Mouse (Mus musculus) myocyte (in vitro differentiated cells): ENCODE measurements around the gene Adprh. TPM values are rescaled to one million over a fixed set of nuclear protein-coding genes. Genes with fewer than 3 reads are reported as not detected.

Experiments used
- H3K27me3 ChIP-seq: one replicate; pipeline ENCODE4 v1.6.1; 2011; ENCODE audit not compliant: control insufficient read depth, insufficient read depth, insufficient read length
- H3K36me3 ChIP-seq: one replicate; pipeline ENCODE4 v1.6.1; 2011; ENCODE audit not compliant: control insufficient read depth, insufficient read depth
- H3K4me2 ChIP-seq: one replicate; pipeline ENCODE4 v1.6.1; 2011; ENCODE audit warnings: low read depth, control low read depth
- H3K4me3 ChIP-seq: one replicate; pipeline ENCODE4 v1.5.1; 2011; ENCODE audit warnings: mild to moderate bottlenecking, control low read depth, moderate library complexity
- H3K79me2 ChIP-seq: one replicate; pipeline ENCODE4 v1.6.1; 2011; ENCODE audit not compliant: control insufficient read depth, insufficient read depth
- H3ac ChIP-seq: one replicate; pipeline ENCODE4 v1.6.1; 2011; ENCODE audit not compliant: control insufficient read depth, insufficient read length
- CEBPB ChIP-seq: IDR thresholded peaks from 2 replicates; pipeline ENCODE4 v1.6.1; 2011; ENCODE audit warnings: mild to moderate bottlenecking, moderate library complexity; ENCODE audit not compliant: poor library complexity, insufficient read depth, severe bottlenecking
- E2F4 ChIP-seq: IDR thresholded peaks from one replicate; pipeline ENCODE4 v1.6.1; 2011; ENCODE audit warnings: mild to moderate bottlenecking, control low read depth, moderate library complexity; ENCODE audit not compliant: insufficient read depth
- MAX ChIP-seq: IDR thresholded peaks from one replicate; pipeline ENCODE4 v1.6.1; 2011; ENCODE audit warnings: low read depth, mild to moderate bottlenecking, control low read depth
- MYOD1 ChIP-seq, 3 experiments: IDR thresholded peaks; one replicate each; pipeline ENCODE4 v1.6.1; 2011; ENCODE audit warnings: control low read depth in 2 of 3, low read depth in 2 of 3, mild to moderate bottlenecking in 2 of 3, moderate library complexity in 1 of 3; ENCODE audit not compliant: insufficient read length in 2 of 3, control insufficient read depth in 1 of 3
- MYOG ChIP-seq, 3 experiments: IDR thresholded peaks; one replicate each; pipeline ENCODE4 v1.6.1; 2011; ENCODE audit warnings: control low read depth in 2 of 3, low read depth in 2 of 3, mild to moderate bottlenecking in 2 of 3; ENCODE audit not compliant: insufficient read length in 2 of 3, control insufficient read depth in 1 of 3, insufficient read depth in 1 of 3
- POLR2A ChIP-seq: IDR thresholded peaks from one replicate; pipeline ENCODE4 v1.6.1; 2011; ENCODE audit warnings: low read depth, mild to moderate bottlenecking, control low read depth, moderate library complexity; ENCODE audit not compliant: insufficient read length
- POLR2AphosphoS2 ChIP-seq: IDR thresholded peaks from one replicate; pipeline ENCODE4 v1.6.1; 2011; ENCODE audit warnings: low read depth, control low read depth; ENCODE audit not compliant: insufficient read length
- REST ChIP-seq: IDR thresholded peaks from one replicate; pipeline ENCODE4 v1.6.1; 2011; ENCODE audit warnings: mild to moderate bottlenecking, control low read depth, moderate library complexity; ENCODE audit not compliant: insufficient read depth, insufficient read length
- SRF ChIP-seq: IDR thresholded peaks from one replicate; pipeline ENCODE4 v1.6.1; 2011; ENCODE audit warnings: low read depth; ENCODE audit not compliant: control insufficient read depth, insufficient read length
- TCF12 ChIP-seq: IDR thresholded peaks from one replicate; pipeline ENCODE4 v1.6.1; 2011; ENCODE audit warnings: mild to moderate bottlenecking, control low read depth; ENCODE audit not compliant: poor library complexity, insufficient read depth, severe bottlenecking
- TCF3 ChIP-seq: IDR thresholded peaks from one replicate; pipeline ENCODE4 v1.6.1; 2011; ENCODE audit warnings: low read depth, control low read depth; ENCODE audit not compliant: insufficient read length
- USF1 ChIP-seq: IDR thresholded peaks from one replicate; pipeline ENCODE4 v1.6.1; 2011; ENCODE audit warnings: low read depth, mild to moderate bottlenecking, control low read depth, moderate library complexity
- polyA plus RNA-seq: library from polyadenylated mRNA; unstranded; fragments of >200 nt; fragmentation: generic; extraction: Trizol; gene quantifications from one replicate; pipeline ENCODE4 v1.2.1, GENCODE M21; 2012; ENCODE audit warnings: missing spikeins

Adprh gene
- polyA plus RNA-seq, 1 experiment, result 124 TPM

DNA sequence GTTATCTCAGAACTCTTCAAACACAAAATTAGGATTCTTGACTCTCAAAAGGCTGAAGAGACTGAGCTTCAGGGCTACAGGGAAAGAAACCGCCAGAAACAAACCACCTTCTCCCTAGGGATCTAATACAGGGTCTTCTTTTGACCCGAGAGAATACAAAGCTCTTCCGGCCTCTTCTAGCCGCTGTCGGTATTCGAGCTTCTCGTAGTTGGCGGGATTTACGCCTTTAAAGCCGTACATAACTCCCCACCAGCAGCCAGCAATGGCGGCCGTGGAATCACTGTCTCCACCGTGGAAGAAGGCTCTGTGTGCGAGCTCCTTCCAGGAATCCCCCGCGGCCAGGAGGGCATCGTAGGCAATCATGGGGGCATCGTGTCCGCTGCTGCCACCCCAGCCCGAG is 6.9 kb downstream of the Adprh start:
- Histone ChIP-seq H3K27me3 (no peaks in the 10 kb centered on the region), H3K36me3 (peaks cover 68% of the 10 kb centered on the region), H3K79me2 (peaks cover 1% of the 10 kb centered on the region), H3ac (no peak overlapping the region), H3K4me2 (no peak overlapping the region), H3K4me3 (no peak overlapping the region)
- TF ChIP-seq TCF3 (no peak), MAX (no peak), MYOG (IDR thresholded peaks at IDR 0.05; ENCODE audit: control insufficient read depth in 1 of 3, insufficient read depth in 1 of 3, insufficient read length in 2 of 3, low read depth in 2 of 3) (no peak), E2F4 (no peak)

DNA sequence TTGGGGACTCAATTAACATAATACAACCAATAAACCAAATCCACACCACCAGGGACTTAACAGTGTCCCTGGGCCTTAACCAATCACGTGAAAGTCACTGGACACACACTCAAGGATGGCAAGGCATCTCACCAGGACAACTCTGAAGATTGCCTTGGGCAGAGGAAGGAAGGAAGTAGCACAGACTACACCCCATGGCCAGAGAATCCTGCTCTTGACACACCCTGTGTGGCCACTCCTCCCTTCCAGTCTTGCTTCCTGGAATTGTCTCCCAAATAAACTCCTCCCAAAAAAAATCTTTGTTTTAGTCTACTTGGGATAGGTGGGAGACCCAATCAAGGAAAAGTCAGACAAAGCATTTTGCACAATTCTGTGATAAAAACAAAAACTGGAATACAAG is 7.5 kb downstream of the Adprh start:
- Histone ChIP-seq H3K36me3 (peaks cover 63% of the 10 kb centered on the region), H3K4me3 (no peak overlapping the region), H3ac (no peak overlapping the region), H3K27me3 (no peaks in the 10 kb centered on the region), H3K79me2 (no peaks in the 10 kb centered on the region), H3K4me2 (no peak overlapping the region)
- TF ChIP-seq MAX (no peak), REST (no peak), TCF12 (no peak), MYOG (IDR thresholded peaks at IDR 0.05; ENCODE audit: control insufficient read depth in 1 of 3, insufficient read depth in 1 of 3, insufficient read length in 2 of 3, low read depth in 2 of 3) (no peak), POLR2AphosphoS2 (no peak), MYOD1 (IDR thresholded peaks at IDR 0.05; ENCODE audit: control insufficient read depth in 1 of 3, insufficient read length in 2 of 3, low read depth in 2 of 3) (no peak), CEBPB (no peak), E2F4 (no peak), USF1 (no peak), POLR2A (no peak), TCF3 (no peak), SRF (no peak)

DNA sequence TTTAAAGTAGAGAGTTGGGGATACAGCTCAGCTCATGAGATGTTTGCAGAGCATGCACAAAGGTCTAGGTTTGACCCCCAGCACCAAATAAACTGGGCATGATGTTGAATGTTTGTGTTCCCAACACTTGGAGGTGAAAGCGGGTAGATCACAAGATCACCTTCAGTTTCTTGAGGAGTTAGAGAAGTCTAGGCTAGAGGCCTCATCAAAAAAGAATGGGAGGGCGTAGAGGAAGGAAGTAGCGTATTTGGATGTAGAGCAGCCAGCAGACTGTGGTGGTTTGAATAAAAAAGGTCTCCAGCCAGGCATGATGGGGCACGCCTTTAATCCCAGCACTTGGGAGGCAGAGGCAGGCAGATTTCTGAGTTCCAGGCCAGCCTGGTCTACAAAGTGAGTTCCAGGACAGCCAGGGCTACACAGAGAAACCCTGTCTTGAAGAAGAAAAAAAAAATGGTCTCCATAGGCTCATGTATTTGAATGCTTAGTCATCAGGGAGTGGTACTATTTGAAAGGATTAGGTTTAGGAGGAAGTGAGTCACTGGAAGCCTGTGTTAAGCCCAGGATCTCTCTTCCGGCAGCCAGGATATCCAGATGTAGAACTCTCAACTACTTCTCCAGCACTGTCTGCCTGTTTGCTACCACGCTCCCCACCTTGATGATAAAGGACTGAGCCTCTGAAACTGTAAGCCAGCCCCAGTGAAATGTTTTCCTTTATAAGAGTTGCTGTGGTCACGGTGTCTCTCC is 8.6 kb downstream of the Adprh start:
- Histone ChIP-seq H3K27me3 (no peaks in the 10 kb centered on the region), H3K79me2 (no peaks in the 10 kb centered on the region), H3K4me3 (no peak overlapping the region), H3K4me2 (no peak overlapping the region), H3ac (no peak overlapping the region), H3K36me3 (peaks cover 53% of the 10 kb centered on the region)
- TF ChIP-seq TCF12, result no peak
- no peak for TF ChIP-seq POLR2AphosphoS2
- TF ChIP-seq SRF, result no peak
- no peak for TF ChIP-seq E2F4
- no peak for TF ChIP-seq MAX
- no peak for TF ChIP-seq REST
- no peak for TF ChIP-seq USF1
- no peak for TF ChIP-seq MYOD1 (IDR thresholded peaks at IDR 0.05; ENCODE audit: control insufficient read depth in 1 of 3, insufficient read length in 2 of 3, low read depth in 2 of 3)
- TF ChIP-seq TCF3, result no peak
- no peak for TF ChIP-seq POLR2A

DNA sequence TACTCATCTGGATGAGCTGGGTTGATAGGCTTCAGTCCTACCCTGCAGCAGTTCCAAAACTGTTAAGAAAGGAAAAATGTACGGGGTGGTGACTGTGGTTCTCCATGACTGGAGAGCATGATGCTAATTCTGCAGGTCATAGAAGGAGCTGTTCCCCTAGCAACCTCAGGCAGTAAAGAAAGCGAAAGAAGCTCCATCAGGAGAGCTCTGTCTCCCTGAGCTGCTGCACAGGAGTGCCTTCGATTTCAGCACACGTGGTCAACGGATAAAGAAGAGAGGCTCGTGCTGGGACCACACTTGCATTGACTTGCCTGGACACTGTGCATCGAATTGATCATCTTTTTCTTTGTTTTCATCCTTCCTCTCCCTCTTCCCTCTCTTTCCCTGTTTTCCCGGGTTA is 10.3 kb downstream of the Adprh start:
- Histone ChIP-seq H3K4me3 (no peak overlapping the region), H3ac (no peak overlapping the region), H3K36me3 (peaks cover 36% of the 10 kb centered on the region), H3K4me2 (no peak overlapping the region), H3K79me2 (no peaks in the 10 kb centered on the region), H3K27me3 (no peaks in the 10 kb centered on the region)
- TF ChIP-seq CEBPB (no peak), POLR2AphosphoS2 (no peak), MAX (no peak), POLR2A (no peak), MYOD1 (IDR thresholded peaks at IDR 0.05; ENCODE audit: control insufficient read depth in 1 of 3, insufficient read length in 2 of 3, low read depth in 2 of 3) (no peak), USF1 (no peak), SRF (no peak), TCF12 (no peak), E2F4 (no peak), REST (no peak), TCF3 (no peak), MYOG (IDR thresholded peaks at IDR 0.05; ENCODE audit: control insufficient read depth in 1 of 3, insufficient read depth in 1 of 3, insufficient read length in 2 of 3, low read depth in 2 of 3) (no peak)

DNA sequence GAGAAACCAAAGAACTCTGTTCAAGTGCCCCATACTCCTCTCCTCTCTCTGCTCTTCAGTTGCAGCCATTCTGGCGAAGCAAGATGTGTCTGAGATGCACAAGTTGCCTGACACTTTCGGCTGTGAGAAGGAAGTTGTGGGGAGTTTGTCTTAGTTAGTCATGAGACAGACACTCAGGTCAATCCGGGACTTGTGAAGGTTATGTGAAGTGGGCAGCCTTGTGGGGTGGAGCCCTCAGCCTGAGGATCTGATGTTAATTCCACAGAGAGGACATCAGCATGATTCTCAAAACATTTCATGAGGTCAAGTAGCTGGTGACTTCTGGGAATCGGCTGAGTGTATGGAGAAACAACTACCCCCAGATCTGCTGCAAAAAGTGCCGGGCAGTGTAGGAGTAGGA is 10.9 kb downstream of the Adprh start:
- Histone ChIP-seq H3K36me3 (peaks cover 30% of the 10 kb centered on the region), H3K4me2 (no peak overlapping the region), H3K27me3 (no peaks in the 10 kb centered on the region), H3ac (no peak overlapping the region), H3K79me2 (no peaks in the 10 kb centered on the region), H3K4me3 (no peak overlapping the region)
- no peak for TF ChIP-seq TCF3
- TF ChIP-seq POLR2AphosphoS2, result peak; percentile 29
